Mouse (Mus musculus) Muller cell, postnatal 12 days (primary cell): ENCODE results near the gene 2310011J03Rik.
"Not testable (repeated sequence)": the region's sequence is repeated elsewhere in the genome, so short reads cannot be mapped to it uniquely, and the experiment has no call there.

Experiments
- DNase-seq: peaks from one replicate; pipeline ENCODE4 v3.0.0-alpha.2; 2015; ENCODE audit errors: inconsistent ontology term

The 2310011J03Rik gene

DNA sequence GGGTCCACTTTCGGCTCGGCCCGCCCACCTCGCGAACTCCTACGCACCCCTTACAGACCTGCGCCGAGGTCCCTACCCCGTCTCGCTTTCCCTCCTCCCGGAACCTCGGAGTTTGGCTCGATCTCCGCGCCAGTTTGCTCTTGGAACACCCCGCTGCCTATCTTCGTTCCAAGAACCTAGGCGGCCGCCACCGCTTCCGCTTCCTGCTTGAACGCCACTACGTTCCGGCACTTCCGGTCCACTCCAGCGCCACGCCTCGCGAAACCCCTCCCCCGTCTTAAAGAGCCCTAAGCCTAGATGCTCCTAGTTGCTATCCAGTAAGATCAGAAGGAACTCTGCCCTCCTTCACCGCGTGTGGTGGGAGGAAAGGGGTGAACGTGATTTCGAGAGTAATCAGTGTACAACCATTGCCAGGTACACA lies at the start of gene 2310011J03Rik:
Gene 2310011J03Rik, minus strand, starts transcription at position 198 of the 421 bp plus-strand sequence.
- peak; percentile 89 for DNase-seq

DNA sequence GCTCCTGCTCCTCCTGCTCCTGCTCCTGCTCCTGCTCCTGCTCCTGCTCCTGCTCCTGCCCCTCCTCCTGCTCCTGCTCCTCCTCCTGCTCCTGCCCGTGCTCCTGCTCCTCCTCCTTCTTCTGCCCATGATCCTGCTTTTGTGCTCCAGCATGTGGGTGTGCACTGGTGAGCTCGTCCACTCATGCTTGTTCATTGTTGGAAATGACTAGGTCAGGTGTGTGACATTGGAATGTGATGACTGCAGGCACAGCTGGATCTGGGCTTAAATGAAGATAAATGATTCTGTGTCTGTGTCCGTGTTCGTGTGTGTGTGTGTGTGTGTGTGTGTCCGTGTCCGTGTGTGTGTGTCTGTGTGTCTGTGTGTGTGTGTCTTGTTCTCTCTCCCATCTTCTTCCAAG lies 48.1 kb upstream of the 2310011J03Rik start:
- no peak for DNase-seq

DNA sequence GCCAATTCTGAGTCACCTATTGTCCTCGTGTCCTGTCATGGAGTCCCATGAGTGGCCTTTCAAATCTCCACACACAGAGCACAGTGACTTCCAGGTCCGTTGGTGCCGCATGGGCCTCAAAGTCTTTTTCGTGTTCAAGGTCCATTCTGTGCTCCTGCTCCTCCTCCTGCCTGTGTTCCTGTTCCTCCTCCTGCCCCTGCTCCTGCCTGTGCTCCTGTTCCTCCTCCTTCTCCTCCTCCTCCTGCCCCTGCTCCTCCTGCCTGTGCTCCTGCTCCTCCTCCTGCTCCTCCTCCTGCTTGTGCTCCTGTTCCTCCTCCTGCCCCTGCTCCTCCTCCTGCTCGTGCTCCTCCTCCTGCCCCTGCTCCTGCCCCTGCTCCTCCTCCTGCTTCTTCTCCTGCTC lies 47.6 kb upstream of the 2310011J03Rik start:
- no peak for DNase-seq

DNA sequence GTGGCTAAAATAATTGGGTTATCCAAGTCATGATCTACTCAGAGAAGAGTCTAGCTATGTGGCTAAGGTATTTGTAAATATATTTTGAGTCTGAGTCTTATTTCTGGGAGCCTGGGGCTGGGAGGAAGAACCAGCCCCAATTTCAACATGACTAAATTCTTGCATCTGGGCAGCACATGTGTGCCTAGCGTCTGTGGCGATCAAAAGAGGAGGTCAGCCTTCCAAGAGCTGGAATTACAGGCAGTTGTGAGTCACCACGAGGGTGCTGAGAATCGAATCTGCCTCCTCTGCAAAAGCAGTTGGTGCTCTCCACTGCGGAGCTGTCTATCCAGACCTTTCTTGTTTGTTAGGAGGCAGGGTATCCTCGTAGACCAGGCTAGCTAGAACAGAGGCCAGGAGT lies 45.4 kb upstream of the 2310011J03Rik start:
- DNase-seq: no peak

DNA sequence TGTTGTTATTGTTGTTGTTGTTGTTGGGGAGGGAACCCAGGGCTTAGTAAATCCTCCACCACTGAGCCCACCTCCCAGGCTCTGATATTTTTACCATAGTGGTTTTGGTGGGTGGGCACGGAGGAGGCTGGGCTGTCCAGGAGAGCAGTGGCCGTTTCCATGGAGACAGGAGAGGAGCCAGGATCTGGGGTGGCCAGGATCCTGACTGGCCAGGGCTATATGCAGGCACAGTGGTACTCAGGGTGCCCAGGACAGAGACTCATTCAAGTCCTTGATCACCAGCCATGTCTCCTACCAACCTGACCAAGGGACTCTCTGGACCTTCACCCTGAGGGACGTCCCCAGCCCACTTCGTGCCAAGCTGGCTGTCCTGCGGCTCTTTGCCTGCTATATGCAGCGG lies 43.4 kb upstream of the 2310011J03Rik start:
- no peak for DNase-seq

DNA sequence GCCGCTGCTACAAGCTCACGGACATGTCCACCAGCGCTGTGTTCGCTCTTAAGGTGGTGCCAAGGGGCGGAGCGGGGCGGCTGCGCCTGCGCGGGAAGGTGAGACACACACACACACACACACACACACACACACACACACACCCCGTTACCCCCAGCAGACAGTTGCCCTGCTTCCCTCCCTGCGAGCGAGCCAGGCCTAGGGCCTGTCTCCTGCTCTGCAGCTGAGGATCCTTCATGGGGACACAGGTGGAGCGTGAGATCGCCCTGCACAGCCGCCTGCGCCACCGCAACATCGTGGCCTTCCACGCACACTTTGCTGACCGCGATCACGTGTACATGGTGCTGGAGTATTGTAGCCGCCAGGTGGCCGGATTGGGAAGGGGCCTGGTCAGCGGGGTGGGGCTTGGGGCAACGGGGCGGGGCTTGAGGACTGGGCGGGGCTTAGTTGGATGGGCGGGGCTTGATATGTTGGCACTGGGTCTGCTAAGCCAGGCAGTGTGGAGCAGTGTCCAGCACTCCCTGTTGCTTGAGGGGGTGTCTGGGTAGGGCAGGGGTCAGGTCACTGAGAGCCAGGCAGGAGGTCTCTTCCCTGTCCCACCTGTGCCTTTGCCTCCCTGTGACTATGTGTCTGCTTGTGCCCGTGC lies 37.8 kb upstream of the 2310011J03Rik start:
- peak; percentile 28 for DNase-seq

DNA sequence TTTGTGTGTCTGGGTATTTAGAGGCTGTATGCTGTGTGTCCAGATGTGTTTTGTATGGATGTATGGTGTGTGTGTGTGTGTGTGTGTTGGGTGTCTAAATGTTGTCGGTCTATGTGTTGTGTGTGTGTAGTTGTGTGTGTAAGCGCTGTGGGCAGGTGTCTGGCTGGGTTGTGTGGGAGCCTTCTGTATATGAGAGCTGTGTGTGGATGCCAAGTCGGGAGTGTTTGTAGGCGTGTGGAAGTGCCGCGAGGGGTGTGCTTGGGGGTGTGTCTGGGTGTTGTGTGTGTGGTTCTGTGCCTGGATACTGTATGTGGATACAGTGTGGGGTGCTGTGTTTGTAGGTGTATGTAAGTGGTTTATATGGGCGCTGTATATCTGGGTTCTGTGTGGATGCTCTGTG lies 37.0 kb upstream of the 2310011J03Rik start:
- DNase-seq: no peak

DNA sequence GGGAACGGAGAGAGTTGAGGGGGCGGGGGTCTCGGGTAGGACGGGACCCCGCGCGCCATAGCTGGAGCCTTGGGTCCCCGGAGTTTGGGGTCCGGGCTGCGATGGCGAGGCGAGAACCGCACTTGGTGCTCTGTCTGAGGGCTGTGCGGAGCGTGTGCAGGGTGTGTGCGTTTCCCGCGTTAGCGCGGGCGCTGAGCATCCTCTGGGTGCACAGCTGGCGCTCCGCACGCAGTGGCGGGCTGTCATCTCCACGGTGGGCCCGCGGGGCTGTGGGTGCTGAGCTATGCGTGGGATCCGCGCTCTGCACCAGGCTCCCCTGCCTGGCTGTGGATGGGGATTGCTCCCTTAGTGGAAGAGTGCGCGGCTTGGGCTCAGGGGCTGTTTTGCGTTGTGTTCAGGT lies 36.4 kb upstream of the 2310011J03Rik start:
- no peak for DNase-seq

DNA sequence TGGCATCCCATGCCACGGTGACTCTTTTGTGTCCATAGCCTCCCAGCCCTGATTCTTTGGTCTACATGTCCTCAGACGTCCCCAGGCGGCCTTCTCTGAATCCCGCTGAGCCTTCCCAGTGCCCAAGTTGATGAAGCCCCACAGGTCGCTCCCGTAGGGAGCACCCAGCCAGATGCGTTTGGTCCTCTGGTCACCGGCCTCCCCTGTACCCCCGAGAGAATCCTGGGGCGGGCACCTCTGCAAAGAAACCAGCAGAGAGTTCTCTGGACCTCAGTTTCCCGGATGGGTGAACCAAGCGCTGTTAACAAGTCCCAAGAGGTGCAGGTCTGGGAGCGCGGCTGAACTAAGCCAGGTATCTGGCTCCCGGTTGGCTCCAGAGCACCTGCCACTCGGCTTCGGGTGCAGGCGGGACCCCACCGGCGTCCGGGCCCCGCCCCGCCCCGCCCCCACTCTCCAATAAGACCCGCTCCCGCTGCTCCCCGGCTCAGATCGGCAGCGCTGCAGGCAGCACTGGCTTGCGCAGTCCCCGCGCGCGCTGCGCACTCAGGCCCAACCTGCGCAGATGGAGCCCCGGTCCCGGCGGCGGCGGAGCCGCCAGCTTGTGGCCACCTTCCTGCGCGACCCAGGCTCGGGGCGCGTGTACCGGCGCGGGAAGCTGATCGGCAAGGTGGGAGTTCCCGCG lies 35.8 kb upstream of the 2310011J03Rik start, which contains the start of gene Plk5:
Gene Plk5, plus strand, starts transcription at position 459 of the 682 bp plus-strand sequence.
- no peak for DNase-seq

DNA sequence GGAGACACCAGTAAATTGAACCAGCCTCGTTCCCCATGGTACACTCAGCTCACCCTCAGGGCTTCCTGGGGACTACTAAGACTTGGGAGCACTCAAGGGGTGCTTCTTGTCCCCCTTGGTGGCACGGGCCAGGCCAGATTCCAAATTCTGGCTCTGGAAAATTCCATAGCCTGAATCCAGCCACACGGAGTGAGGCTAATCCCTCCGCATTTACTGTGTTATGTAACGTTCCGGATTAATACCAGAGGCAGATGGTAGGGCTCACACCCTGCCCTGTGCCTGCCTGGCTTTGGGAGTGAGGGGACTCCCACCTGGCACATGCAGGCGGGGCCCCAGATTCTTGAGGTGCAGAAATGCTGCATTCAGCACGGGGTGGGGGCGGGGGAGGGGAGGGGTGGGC lies 35.1 kb upstream of the 2310011J03Rik start:
- no peak for DNase-seq

DNA sequence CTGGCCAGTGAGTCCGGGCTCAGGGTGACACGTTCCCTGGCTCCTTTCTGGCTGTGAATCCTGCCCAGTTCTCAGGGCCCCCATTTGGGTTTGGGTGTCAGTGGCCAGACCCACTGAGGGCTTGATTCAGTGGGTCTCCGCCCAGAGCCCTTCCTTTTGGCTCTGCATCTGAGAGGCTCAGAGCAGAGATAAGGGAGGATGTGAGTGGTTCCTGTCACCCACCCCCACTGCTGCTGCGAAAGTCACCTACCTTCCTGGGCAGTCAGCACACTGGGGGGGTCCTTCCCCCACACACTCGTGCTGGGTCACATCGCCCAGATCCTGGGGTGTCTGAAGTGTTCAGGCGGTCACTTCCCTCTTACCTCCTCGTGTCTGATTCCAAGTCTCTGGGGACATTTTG lies 32.4 kb upstream of the 2310011J03Rik start:
- no peak for DNase-seq

DNA sequence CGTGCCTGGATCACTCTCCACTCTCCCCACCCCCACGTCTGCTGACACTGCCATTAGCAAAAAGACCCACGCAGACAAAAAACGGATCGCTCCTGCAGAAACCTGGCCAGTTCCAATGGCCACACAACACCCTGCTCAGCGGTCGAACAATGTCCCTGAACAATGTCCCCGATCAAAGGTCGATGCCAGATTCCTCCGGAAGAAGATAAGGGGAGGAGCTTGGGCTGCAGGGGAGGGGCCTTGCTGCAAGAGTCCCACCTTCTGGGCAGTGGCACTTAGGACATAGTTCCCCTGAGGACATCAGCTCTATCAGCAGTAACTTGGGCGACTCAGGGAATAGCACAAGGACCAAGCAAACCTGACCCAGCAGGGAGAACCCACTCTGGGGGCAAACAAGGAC lies 31.6 kb upstream of the 2310011J03Rik start:
- DNase-seq: no peak

DNA sequence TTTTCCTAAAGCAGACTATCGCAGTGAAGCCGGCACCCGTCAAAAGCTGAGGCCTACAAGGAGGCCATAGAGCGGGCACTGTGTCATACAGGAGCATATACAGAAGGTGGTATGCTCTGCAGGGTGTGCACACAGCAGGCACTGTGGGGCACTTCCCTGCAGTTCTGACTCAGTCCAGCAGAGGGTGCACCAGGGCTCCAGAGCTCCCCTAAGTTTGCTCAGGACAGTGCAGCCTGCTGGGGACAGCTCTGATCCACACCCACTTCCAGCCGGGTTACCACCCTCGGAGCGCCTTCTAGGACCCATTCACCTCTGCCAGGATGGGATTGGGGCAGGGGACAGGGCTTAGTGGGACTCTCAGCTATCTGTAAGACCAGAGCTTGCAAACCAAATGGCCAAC lies 30.0 kb upstream of the 2310011J03Rik start:
- peak; percentile 77 for DNase-seq

DNA sequence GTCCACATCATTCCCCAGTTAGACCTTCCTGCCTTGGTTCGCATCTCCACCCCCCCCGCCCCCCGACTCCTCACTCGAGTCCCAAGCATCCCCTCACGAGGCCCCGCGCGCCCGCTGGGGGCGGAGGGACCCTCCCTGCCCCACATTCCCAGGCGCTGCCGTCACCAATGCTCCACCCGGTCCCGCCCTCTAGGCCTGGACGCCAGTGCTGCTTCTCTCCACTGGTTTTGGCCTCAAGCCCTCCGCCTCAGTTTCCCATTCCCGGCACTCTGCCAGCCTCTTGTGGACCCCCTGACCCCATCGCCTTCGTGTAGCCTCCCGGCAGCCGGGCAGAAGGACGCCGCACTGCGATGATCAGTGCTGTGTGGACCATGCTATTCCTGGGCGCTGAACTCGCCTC lies 28.6 kb upstream of the 2310011J03Rik start:
- DNase-seq: peak; percentile 59

DNA sequence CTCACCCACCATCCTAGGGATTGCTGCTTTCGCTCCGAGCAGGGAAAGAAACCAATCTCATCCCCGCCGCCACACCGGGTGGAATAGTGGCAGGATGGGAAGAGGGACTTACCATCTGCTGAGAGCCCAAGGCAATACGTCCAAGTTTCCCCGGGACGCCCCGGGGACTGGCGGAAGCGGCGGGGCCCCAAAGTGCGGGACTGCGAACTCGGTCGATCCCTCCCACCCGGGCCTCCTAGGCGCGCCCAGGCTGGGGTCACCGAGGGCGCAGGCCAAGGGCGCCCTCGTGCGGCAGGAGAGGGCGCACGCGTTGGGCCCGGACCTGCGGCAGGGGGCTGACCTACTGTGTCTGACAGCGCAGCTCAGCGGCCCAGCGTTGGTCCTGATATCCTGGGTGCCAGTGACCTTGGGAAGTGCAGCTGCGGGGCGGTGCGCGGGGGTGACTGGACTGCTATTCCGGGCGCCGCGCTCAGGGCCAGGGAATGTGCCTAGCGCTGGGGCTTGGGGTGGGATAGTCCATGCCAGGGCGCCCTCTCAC lies 28.0 kb upstream of the 2310011J03Rik start, which contains the start of gene Adamtsl5:
Gene Adamtsl5, minus strand, starts transcription at position 169 of the 538 bp plus-strand sequence.
- peak; percentile 78 for DNase-seq

DNA sequence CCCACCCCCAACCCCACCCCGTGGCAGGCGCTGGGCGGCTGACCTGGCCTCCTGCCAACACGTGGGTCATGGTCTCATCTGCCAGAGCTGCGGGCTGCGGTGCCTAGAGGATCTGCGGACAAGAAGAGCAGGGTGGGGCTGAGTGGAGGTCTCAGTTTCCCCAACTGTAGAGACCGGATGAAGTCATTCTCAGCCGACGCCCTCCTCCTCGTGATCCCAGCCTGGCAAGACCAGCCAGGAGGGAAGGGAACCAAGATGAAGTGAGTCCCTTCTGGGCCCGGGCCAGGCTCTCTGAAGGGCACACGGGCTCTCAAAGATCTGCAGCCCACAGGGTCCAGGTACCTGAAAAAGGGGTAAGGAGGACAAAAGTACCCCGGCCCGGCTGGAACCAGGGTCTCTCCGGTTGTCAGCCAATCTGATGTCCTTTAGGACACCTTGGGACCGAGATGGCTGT lies 27.2 kb upstream of the 2310011J03Rik start:
- DNase-seq: peak; percentile 19

DNA sequence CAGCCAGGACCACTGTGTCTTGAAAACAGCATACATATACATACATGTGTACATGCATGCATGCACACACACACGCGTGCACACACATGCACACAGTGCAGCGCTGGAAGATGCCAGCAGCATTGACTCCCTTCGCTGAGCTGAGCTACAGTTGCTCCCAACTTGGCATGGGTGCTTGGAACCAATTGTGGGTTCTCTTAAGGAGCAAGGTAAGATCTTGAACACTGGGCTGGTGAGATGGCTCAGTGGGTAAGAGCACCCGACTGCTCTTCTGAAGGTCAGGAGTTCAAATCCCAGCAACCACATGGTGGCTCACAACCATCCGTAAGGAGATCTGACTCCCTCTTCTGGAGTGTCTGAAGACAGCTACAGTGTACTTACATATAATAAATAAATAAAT lies 25.6 kb upstream of the 2310011J03Rik start:
- not testable (repeated sequence) for DNase-seq

DNA sequence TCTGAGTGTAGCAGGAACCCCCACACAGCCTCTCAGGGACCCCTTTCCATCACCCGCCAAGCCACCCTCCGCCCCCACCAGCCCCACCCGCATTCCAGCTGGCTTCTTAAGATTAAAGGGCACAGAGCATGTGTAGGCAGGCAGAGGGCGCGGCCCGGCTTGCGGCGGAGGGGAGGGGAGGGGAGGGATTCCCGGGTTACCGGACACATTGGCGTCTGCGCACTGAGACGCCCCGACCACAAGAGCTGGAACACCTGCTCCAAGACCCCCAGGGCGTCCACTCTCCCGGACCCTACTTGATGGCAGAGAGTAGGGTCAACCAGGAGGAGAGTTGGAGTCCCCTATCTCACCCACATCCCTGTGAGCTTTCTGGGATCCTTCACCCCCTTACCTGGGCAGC lies 24.8 kb upstream of the 2310011J03Rik start:
- no peak for DNase-seq

DNA sequence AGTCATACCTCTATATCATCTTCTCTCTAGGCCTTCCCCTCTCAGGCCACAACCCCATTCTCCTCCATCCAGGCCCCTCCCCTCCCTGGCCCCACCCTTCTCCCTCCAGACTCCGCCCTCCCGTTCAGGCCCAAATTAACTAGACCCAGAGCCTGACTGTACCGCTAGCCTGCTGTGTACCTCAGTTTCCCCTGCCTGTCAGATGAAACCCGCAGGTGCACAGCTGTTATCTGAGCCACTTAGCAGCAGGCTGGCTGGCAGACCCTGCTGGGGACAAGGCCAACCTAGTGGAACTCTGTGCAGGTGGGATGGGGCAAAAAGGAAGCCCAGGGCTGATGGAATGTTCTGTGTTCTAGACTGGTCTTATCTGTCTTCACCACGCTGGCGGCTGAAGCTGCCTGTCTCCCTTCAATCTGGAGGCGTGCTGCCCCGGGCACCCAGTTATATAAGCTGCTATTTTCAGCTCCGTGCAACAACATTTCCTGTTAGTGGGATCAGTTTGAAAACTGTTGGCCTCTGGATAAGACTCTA lies 23.9 kb upstream of the 2310011J03Rik start:
- DNase-seq: no peak

DNA sequence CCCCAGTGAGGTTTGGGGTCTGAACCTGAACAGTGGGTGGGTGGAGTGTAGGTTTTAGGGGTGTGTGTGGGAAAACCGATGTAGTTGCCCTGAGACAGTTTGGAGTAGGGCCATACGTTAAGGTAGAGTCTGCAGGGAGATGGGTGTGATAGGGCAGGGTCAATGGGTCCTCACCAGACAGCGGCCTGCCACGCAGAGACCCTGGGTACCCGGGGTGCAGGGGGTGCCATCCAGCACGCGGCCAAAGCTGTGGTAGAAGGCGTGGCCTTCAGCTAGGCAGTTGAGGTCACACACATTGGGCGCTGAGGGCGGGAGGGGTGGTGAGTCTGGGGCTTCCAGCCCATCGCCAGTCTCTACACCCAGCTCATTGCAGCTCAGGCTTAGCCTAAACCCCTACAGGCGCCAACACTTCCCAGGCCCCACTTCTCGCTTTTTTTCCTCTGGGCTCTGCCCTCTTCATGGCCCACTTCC lies 23.1 kb upstream of the 2310011J03Rik start:
- DNase-seq: no peak

DNA sequence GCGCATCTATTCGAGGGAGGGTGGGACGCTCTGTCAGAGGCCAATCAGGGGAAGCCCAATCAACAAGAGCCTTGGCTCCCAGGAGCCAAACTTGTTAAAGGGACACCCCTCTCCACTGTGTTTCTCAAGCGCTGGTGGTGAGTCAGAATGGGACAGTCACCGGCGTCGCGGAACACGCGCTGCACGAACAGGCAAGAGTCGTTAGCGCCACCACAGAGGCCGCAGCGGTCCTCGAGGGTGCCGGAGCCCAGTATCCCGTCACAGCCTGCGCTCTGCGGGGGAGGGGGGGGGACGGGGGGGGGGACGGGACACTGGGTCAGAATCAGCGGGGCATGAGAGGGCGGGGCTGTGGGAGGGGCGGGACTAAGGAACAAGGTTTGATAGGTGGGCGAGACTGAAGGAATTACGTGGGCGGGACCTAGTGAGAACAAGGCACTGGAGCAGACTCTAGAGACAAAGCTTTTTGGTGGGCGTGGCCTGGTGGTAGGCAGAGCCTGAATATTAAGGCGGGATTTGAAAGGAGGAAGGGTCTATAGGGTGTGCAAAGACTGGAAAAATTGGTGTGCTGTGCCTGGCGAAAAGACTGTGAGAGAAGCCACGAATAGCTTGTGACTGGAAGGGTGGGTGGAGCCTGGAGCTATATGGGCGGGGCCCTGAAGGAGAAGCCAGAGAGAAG lies 22.6 kb upstream of the 2310011J03Rik start:
- DNase-seq: peak; percentile 91

DNA sequence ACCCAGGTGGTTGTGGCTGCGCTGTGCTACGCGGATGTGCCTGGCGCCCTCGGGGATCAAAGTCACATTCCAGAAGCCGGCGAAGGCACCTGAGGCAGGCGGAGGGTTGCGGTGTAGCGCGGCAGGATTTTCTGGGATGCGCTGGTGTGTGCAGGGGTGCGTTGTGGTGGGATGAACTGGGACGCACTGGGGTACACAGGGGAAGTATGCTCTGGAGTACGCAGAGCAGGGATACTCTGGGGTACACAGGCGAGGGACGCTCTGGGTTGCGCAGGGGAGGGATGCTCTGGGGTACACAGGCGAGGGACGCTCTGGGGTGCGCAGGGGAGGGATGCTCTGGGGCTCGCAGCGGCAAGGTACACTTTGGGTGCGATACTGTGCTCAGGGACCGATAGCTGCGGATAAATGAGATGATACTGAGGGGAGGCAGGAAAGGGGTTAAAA lies 22.0 kb upstream of the 2310011J03Rik start:
- DNase-seq: no peak
